Mouse (Mus musculus) lung, adult 18-20 months (tissue): Measurements from ENCODE around the gene Agmat.

ENCODE experiments used
- DNase-seq, 2 experiments: peaks; one replicate each; pipeline ENCODE4 v3.0.0; 2022; ENCODE audit warnings: mixed read lengths in 2 of 2

The Agmat gene

GRCm38 (mm10) chr4:141781201-141781985 is 34.9 kb downstream of the Agmat start:
- no peak for DNase-seq

GRCm38 (mm10) chr4:141784835-141785234 is 38.4 kb downstream of the Agmat start:
- no peak for DNase-seq

GRCm38 (mm10) chr4:141786141-141786540 is 39.7 kb downstream of the Agmat start:
- peak in 1 of 2 experiments; percentile 27 for DNase-seq

GRCm38 (mm10) chr4:141787046-141787445 is 40.6 kb downstream of the Agmat start:
- DNase-seq: peak in 1 of 2 experiments; percentile 58

- DNase-seq: peak; percentile 73 to 76
These were observed 41.0 kb downstream of the Agmat start for GRCm38 (mm10) chr4:141787462-141787861.

GRCm38 (mm10) chr4:141789564-141790218 is 43.2 kb downstream of the Agmat start:
- no peak for DNase-seq

- DNase-seq: peak; percentile 98
These were observed 44.1 kb downstream of the Agmat start, which contains the start of gene Dnajc16 for GRCm38 (mm10) chr4:141790524-141790990. Gene Dnajc16 (minus strand): TSS chr4:141790931.

- no peak for DNase-seq
These were observed 45.0 kb downstream of the Agmat start for GRCm38 (mm10) chr4:141791486-141791885.

- DNase-seq: no peak
These were observed 45.5 kb downstream of the Agmat start for GRCm38 (mm10) chr4:141791951-141792350.

GRCm38 (mm10) chr4:141792554-141793281 is 46.2 kb downstream of the Agmat start:
- DNase-seq: no peak

GRCm38 (mm10) chr4:141793282-141794151 is 47.0 kb downstream of the Agmat start, which contains the start of gene Casp9:
Gene Casp9 (plus strand): TSS chr4:141793612.
- DNase-seq: peak; percentile 98 to 99

- no peak for DNase-seq
These were observed 47.7 kb downstream of the Agmat start for GRCm38 (mm10) chr4:141794152-141794535.

GRCm38 (mm10) chr4:141796356-141796755 is 49.9 kb downstream of the Agmat start:
- DNase-seq: no peak

- no peak for DNase-seq
These were observed 50.5 kb downstream of the Agmat start for GRCm38 (mm10) chr4:141796954-141797353.

GRCm38 (mm10) chr4:141797545-141797944 is 51.1 kb downstream of the Agmat start:
- no peak for DNase-seq

- no peak for DNase-seq
These were observed 57.6 kb downstream of the Agmat start for GRCm38 (mm10) chr4:141804105-141804504.

- DNase-seq: no peak
These were observed 59.4 kb downstream of the Agmat start for GRCm38 (mm10) chr4:141805886-141806285.
